Mouse (Mus musculus) lung, adult 2 months (tissue): ENCODE data around the gene Gphn. TPM values are rescaled to one million over a fixed set of nuclear protein-coding genes. Genes with fewer than 3 reads are reported as not detected.

Experiments used
- DNase-seq: peaks from one replicate; pipeline ENCODE4 v3.0.0; 2022
- H3K4me1 ChIP-seq: fragments of 200-500 bp; 2 replicates; pipeline ENCODE4 v1.6.1; 2011; ENCODE audit warnings: low read length; ENCODE audit not compliant: control insufficient read depth, insufficient read depth
- H3K4me3 ChIP-seq: fragments of 200-500 bp; replicated peaks from 2 replicates; pipeline ENCODE3; 2011; ENCODE audit warnings: low read depth, mild to moderate bottlenecking, control low read depth, low read length; ENCODE audit errors: extremely low read depth
- CTCF ChIP-seq: fragments of 200-500 bp; IDR thresholded peaks from 2 replicates; pipeline ENCODE4 v1.5.1; 2011; ENCODE audit warnings: mild to moderate bottlenecking, low read length, control low read depth; ENCODE audit not compliant: insufficient read depth
- POLR2A ChIP-seq: fragments of 200-500 bp; IDR thresholded peaks from 2 replicates; pipeline ENCODE4 v1.6.1; 2011; ENCODE audit warnings: low read depth, mild to moderate bottlenecking, control low read depth, low read length, borderline replicate concordance; ENCODE audit errors: extremely low read depth
- WGBS: fragments of 180-500 bp; shearing (Covaris S2); methylation state at CpG from one replicate; pipeline ENCODE4 v1.1.7; 2018; 5-methylcytosine and 5-hydroxymethylcytosine counted together
- polyA plus RNA-seq: library from polyadenylated mRNA; depleted of rRNA; stranded (reverse); fragments of >200 nt; gene quantifications from 2 replicates; pipeline ENCODE4 v1.2.3, GENCODE M21; 2012; rRNA removed

Gene Gphn
- polyA plus RNA-seq, 1 experiment: 12.7 TPM

GRCm38 (mm10) chr12:78688876-78689275 is 462.7 kb downstream of the Gphn start:
- DNase-seq: no peak
- WGBS: 86% methylated on average over 5 of the region's 5 CpGs

GRCm38 (mm10) chr12:78691325-78691724 is 465.1 kb downstream of the Gphn start, which contains the start of gene Fam71d:
TSS of gene Fam71d (plus strand) at chr12:78691535.
- WGBS: 55% methylated on average over 1 of the region's 1 CpGs
- peaks cover 2% of the 10 kb centered on the region; the same call in 1 of the 2 replicates for H3K4me1 ChIP-seq
- no peak for TF ChIP-seq CTCF
- no peak for TF ChIP-seq POLR2A
- DNase-seq: no peak
- H3K4me3 ChIP-seq: no peak within 1 kb of the TSS

More at GRCm38 (mm10) chr12:78688876-78689275, 462.7 kb downstream of the Gphn start:
- TF ChIP-seq CTCF: no peak
- TF ChIP-seq POLR2A: no peak
- Histone ChIP-seq H3K4me3 (no peak overlapping the region), H3K4me1 (peaks cover 6% of the 10 kb centered on the region)

- TF ChIP-seq POLR2A (no peak), CTCF (no peak)
- no peak for DNase-seq
- 85% methylated on average over 2 of the region's 2 CpGs for WGBS
- H3K4me1 ChIP-seq: no peaks in the 10 kb centered on the region
- no peak overlapping the region for H3K4me3 ChIP-seq
These were observed 467.1 kb downstream of the Gphn start for GRCm38 (mm10) chr12:78693281-78693680.

DNA sequence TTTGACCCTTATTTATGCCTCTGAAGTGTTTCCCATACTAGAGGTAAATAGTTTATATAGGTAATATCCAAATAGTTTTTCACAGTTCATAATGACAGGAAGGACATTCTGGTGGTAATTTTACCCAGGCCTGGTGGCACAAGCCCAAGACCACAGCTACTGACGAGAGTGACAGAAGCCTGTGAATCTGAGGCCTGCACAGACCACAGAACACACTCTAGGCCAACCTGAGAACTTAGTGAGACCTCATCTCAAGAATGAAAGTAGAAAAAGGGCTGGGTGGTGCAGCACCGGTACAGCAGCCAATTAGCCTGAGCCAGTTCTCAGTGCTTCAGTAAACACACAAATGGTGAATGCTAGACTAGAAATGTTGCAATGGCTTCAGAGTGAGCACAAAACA is 491.6 kb downstream of the Gphn start:
- no peak for DNase-seq
- H3K4me3 ChIP-seq: no peak overlapping the region
- 67% methylated on average over 2 of the region's 2 CpGs for WGBS
- no peaks in the 10 kb centered on the region for H3K4me1 ChIP-seq
- TF ChIP-seq CTCF: no peak
- no peak for TF ChIP-seq POLR2A

- TF ChIP-seq POLR2A (no peak), CTCF (no peak)
- 59% methylated on average over 4 of the region's 4 CpGs for WGBS
- Histone ChIP-seq H3K4me1 (no peaks in the 10 kb centered on the region), H3K4me3 (no peak overlapping the region)
- no peak for DNase-seq
These were observed 501.5 kb downstream of the Gphn start for GRCm38 (mm10) chr12:78727723-78728122.

Other genes starting within 250 kb of the Gphn start
- not detected in 2 replicates for gene Gm6657, start 32.1 kb upstream of the Gphn start, polyA plus RNA-seq